Mouse (Mus musculus) embryonic fibroblast, embryonic 13.5 days (primary cell): ENCODE measurements around the gene Tmem202.

Source experiments
- CTCF ChIP-seq: IDR thresholded peaks from 2 replicates; pipeline ENCODE4 v1.5.1; 2011; ENCODE audit warnings: mild to moderate bottlenecking, control low read depth, low read length, moderate library complexity, borderline replicate concordance; ENCODE audit not compliant: insufficient read depth
- POLR2A ChIP-seq: IDR thresholded peaks from 2 replicates; pipeline ENCODE4 v1.6.1; 2011; ENCODE audit warnings: low read depth, mild to moderate bottlenecking, control low read depth, low read length, moderate library complexity

- TF ChIP-seq POLR2A (0 out of 2 replicates have a peak, but pooled peaks have one; percentile 15), CTCF (peak; percentile 58)
These were observed 45.2 kb upstream of the Tmem202 start for GRCm38 (mm10) chr9:59584871-59585308.
